18 mouse cellular contexts compared by ENCODE assay signal in genomic region chr10:79672088-79672455, GRCm38 (mm10). TPM values are rescaled to one million over a fixed set of nuclear protein-coding genes. Genes with fewer than 3 reads are reported as not detected.
DNase-seq lines count a peak whose midpoint lies in the region; ATAC-seq and TF ChIP-seq lines count a peak whose summit lies in the region.
"Had no signal": no experiment of that assay in that cellular context is flagged by ENCODE, and none has a peak within 500 bp of the region (broad histone marks: within the 10 kb centered on the region; RNA-seq: fewer than 3 reads in every experiment).

No protein-coding gene starts in this region.

- H3K27ac ChIP-seq in hindbrain, postnatal 0 days: no peak overlapping the region
- no peak overlapping the region for H3K27ac ChIP-seq in hindbrain, embryonic 13.5 days
- H3K27ac ChIP-seq in intestine, embryonic 15.5 days: peak overlapping the region; percentile 65; the same call in 1 of the 2 replicates
- H3K27ac ChIP-seq: limb, embryonic 12.5 days had no signal

- no peak overlapping the region for H3K9ac ChIP-seq in hindbrain, postnatal 0 days (replicated peaks; ENCODE audit: low read length)
- H3K9ac ChIP-seq in hindbrain, embryonic 13.5 days: no peak overlapping the region
- H3K9ac ChIP-seq in intestine, embryonic 15.5 days: no peak overlapping the region
- H3K9ac ChIP-seq: limb, embryonic 12.5 days had no signal

- ATAC-seq in hindbrain, postnatal 0 days: no peak
- no peak for ATAC-seq in hindbrain, embryonic 13.5 days (ENCODE audit: low FRiP score)
- no peak for ATAC-seq in intestine, embryonic 15.5 days
- ATAC-seq in megakaryocyte-erythroid progenitor cell, adult 5-6 weeks (replicated peaks; ENCODE audit: low FRiP score, low TSS enrichment, poor library complexity, severe bottlenecking): no peak; the same call in 1 of the 2 replicates
- ATAC-seq: inflammation-experienced regulatory T-cells, adult 6 months had no signal

- TF ChIP-seq POLR2A in lung, adult 2 months (IDR thresholded peaks at IDR 0.05; ENCODE audit: borderline replicate concordance, extremely low read depth, low read depth, low read length): no peak

- H3K9me3 ChIP-seq in hindbrain, postnatal 0 days (ENCODE audit: low read length): no peaks in the 10 kb centered on the region
- H3K9me3 ChIP-seq in hindbrain, embryonic 13.5 days: no peaks in the 10 kb centered on the region
- H3K9me3 ChIP-seq in intestine, embryonic 15.5 days: no peaks in the 10 kb centered on the region
- H3K9me3 ChIP-seq: limb, embryonic 12.5 days had no signal

- H3K36me3 ChIP-seq in hindbrain, postnatal 0 days (ENCODE audit: insufficient read depth, low read length): peaks cover 8% of the 10 kb centered on the region; the same call in 1 of the 2 replicates
- H3K36me3 ChIP-seq in hindbrain, embryonic 13.5 days: peaks cover 37% of the 10 kb centered on the region
- H3K36me3 ChIP-seq in intestine, embryonic 15.5 days: no peaks in the 10 kb centered on the region

- no peak overlapping the region for H3K4me2 ChIP-seq in hindbrain, postnatal 0 days (ENCODE audit: low read depth, low read length)
- no peak overlapping the region for H3K4me2 ChIP-seq in hindbrain, embryonic 13.5 days
- peak overlapping the region; percentile 74; the same call in 1 of the 2 replicates for H3K4me2 ChIP-seq in intestine, embryonic 15.5 days (replicated peaks)
- H3K4me2 ChIP-seq: limb, embryonic 12.5 days had no signal

- TF ChIP-seq CTCF in hindbrain, postnatal 0 days (IDR thresholded peaks at IDR 0.05; ENCODE audit: low read depth): peak; percentile 50
- 0 out of 2 replicates have a peak, but pooled peaks have one; percentile 3 for TF ChIP-seq CTCF in lung, adult 2 months (IDR thresholded peaks at IDR 0.05; ENCODE audit: insufficient read depth, low read length)

- no peaks in the 10 kb centered on the region for H3K27me3 ChIP-seq in hindbrain, postnatal 0 days (ENCODE audit: insufficient read depth, low read length)
- H3K27me3 ChIP-seq in hindbrain, embryonic 13.5 days: no peaks in the 10 kb centered on the region
- no peaks in the 10 kb centered on the region for H3K27me3 ChIP-seq in intestine, embryonic 15.5 days (replicated peaks)
- H3K27me3 ChIP-seq: limb, embryonic 12.5 days had no signal

- DNase-seq in hindbrain, postnatal 0 days (ENCODE audit: low spot score): no peak
- no peak for DNase-seq in lung, adult 2 months
- DNase-seq in lung, postnatal 4 days: no peak
- peak; percentile 76 for DNase-seq in ES-CJ7 (ENCODE audit: low read depth, low spot score)
- DNase-seq: lung, postnatal 14 days; right cerebral cortex, postnatal 14 days; thymus, adult 2 months had no signal

- H3K4me1 ChIP-seq in hindbrain, postnatal 0 days (ENCODE audit: insufficient read depth, low read length): peaks cover 15% of the 10 kb centered on the region; the same call in 1 of the 2 replicates
- H3K4me1 ChIP-seq in hindbrain, embryonic 13.5 days (replicated peaks): peaks cover 31% of the 10 kb centered on the region
- peaks cover 3% of the 10 kb centered on the region; the same call in 1 of the 2 replicates for H3K4me1 ChIP-seq in lung, adult 2 months (ENCODE audit: control insufficient read depth, insufficient read depth, low read length)
- peaks cover 19% of the 10 kb centered on the region for H3K4me1 ChIP-seq in intestine, embryonic 15.5 days (replicated peaks)

- WGBS in hindbrain, postnatal 0 days: 53% methylated on average over 3 of the region's 3 CpGs
- WGBS in hindbrain, embryonic 13.5 days: 67% methylated on average over 3 of the region's 3 CpGs
- 60% methylated on average over 3 of the region's 3 CpGs for WGBS in lung, adult 2 months
- WGBS in intestine, embryonic 15.5 days: 51% methylated on average over 3 of the region's 3 CpGs

- no peak overlapping the region for H3K4me3 ChIP-seq in hindbrain, postnatal 0 days (ENCODE audit: low read length)
- no peak overlapping the region for H3K4me3 ChIP-seq in hindbrain, embryonic 13.5 days
- H3K4me3 ChIP-seq in lung, adult 2 months (replicated peaks; ENCODE audit: extremely low read depth, low read depth, low read length): no peak overlapping the region
- no peak overlapping the region for H3K4me3 ChIP-seq in intestine, embryonic 15.5 days (replicated peaks)
- H3K4me3 ChIP-seq: limb, embryonic 12.5 days had no signal

RNA-seq across cellular contexts. Expression of gene Tpgs1, which starts 2.9 kb away (rescaled TPM):
- total RNA-seq in hindbrain, postnatal 0 days (2014; rRNA removed): 117 and 135 TPM in 2 replicates
- 132 and 133 TPM in 2 replicates for polyA plus RNA-seq in hindbrain, postnatal 0 days (2015; fragmentation: Nextera tagmentation; extraction: Ambion mirVana)
- polyA plus RNA-seq in hindbrain, embryonic 13.5 days (2015; fragmentation: Nextera tagmentation; extraction: Ambion mirVana): 86.5 and 93.4 TPM in 2 replicates
- polyA plus RNA-seq in lung, adult 2 months (2012; rRNA removed): 70.4 and 84.7 TPM in 2 replicates
- polyA plus RNA-seq in intestine, embryonic 15.5 days (2015; fragmentation: Nextera tagmentation; extraction: Ambion mirVana): 62.8 and 63.0 TPM in 2 replicates
- 8.5 and 10.8 TPM in 2 replicates for total RNA-seq in megakaryocyte-erythroid progenitor cell, adult 5-6 weeks (2014; fragmentation: Nextera tagmentation)
- total RNA-seq in megakaryocyte-erythroid progenitor cell, adult 5-6 weeks (2017): 2.9 and 4.1 TPM in 2 replicates

RNA-seq across cellular contexts. Expression of gene Madcam1, which starts 7.7 kb away (rescaled TPM):
- total RNA-seq in hindbrain, postnatal 0 days (2014; rRNA removed): 0.90 and 2.1 TPM in 2 replicates
- 0.98 and 1.4 TPM in 2 replicates for polyA plus RNA-seq in hindbrain, postnatal 0 days (2015; fragmentation: Nextera tagmentation; extraction: Ambion mirVana)
- polyA plus RNA-seq in hindbrain, embryonic 13.5 days (2015; fragmentation: Nextera tagmentation; extraction: Ambion mirVana): 0.87 and 0.88 TPM in 2 replicates
- 0.13 TPM in 1 of 2 replicates, not detected in the other for polyA plus RNA-seq in lung, adult 2 months (2012; rRNA removed)
- 23.6 and 28.6 TPM in 2 replicates for polyA plus RNA-seq in intestine, embryonic 15.5 days (2015; fragmentation: Nextera tagmentation; extraction: Ambion mirVana)
- not detected in 2 replicates for total RNA-seq in megakaryocyte-erythroid progenitor cell, adult 5-6 weeks (2014; fragmentation: Nextera tagmentation)
- not detected in 2 replicates for total RNA-seq in megakaryocyte-erythroid progenitor cell, adult 5-6 weeks (2017)
- total RNA-seq: granulocyte monocyte progenitor cell, adult 5-6 weeks; layer of hippocampus, postnatal 25 days; MEL had no signal
- polyA plus RNA-seq: inflammation-experienced regulatory T-cells, adult 6 months had no signal

RNA-seq across cellular contexts. Expression of gene Cdc34, which starts 9.9 kb away (rescaled TPM):
- 65.1 and 76.7 TPM in 2 replicates for total RNA-seq in hindbrain, postnatal 0 days (2014; rRNA removed)
- polyA plus RNA-seq in hindbrain, postnatal 0 days (2015; fragmentation: Nextera tagmentation; extraction: Ambion mirVana): 69.8 and 71.3 TPM in 2 replicates
- polyA plus RNA-seq in hindbrain, embryonic 13.5 days (2015; fragmentation: Nextera tagmentation; extraction: Ambion mirVana): 92.7 and 100 TPM in 2 replicates
- polyA plus RNA-seq in lung, adult 2 months (2012; rRNA removed): 112 and 121 TPM in 2 replicates
- 137 and 144 TPM in 2 replicates for polyA plus RNA-seq in intestine, embryonic 15.5 days (2015; fragmentation: Nextera tagmentation; extraction: Ambion mirVana)
- 134 and 152 TPM in 2 replicates for total RNA-seq in megakaryocyte-erythroid progenitor cell, adult 5-6 weeks (2014; fragmentation: Nextera tagmentation)
- 128 and 236 TPM in 2 replicates for total RNA-seq in megakaryocyte-erythroid progenitor cell, adult 5-6 weeks (2017)

RNA-seq across cellular contexts. Expression of gene Gzmm, which starts 16.7 kb away (rescaled TPM):
- 0.22 and 0.63 TPM in 2 replicates for total RNA-seq in hindbrain, postnatal 0 days (2014; rRNA removed)
- polyA plus RNA-seq in hindbrain, postnatal 0 days (2015; fragmentation: Nextera tagmentation; extraction: Ambion mirVana): 1.2 TPM in 2 replicates
- polyA plus RNA-seq in hindbrain, embryonic 13.5 days (2015; fragmentation: Nextera tagmentation; extraction: Ambion mirVana): 1.1 and 1.4 TPM in 2 replicates
- 1.5 and 1.6 TPM in 2 replicates for polyA plus RNA-seq in lung, adult 2 months (2012; rRNA removed)
- polyA plus RNA-seq in intestine, embryonic 15.5 days (2015; fragmentation: Nextera tagmentation; extraction: Ambion mirVana): 0.52 and 0.76 TPM in 2 replicates
- 1.7 and 1.8 TPM in 2 replicates for total RNA-seq in megakaryocyte-erythroid progenitor cell, adult 5-6 weeks (2014; fragmentation: Nextera tagmentation)
- 1.7 and 2.4 TPM in 2 replicates for total RNA-seq in megakaryocyte-erythroid progenitor cell, adult 5-6 weeks (2017)
- total RNA-seq: granulocyte monocyte progenitor cell, adult 5-6 weeks had no signal

RNA-seq across cellular contexts. Expression of gene Odf3l2, which starts 26.5 kb away (rescaled TPM):
- total RNA-seq in hindbrain, postnatal 0 days (2014; rRNA removed): 0.42 and 2.0 TPM in 2 replicates
- polyA plus RNA-seq in hindbrain, postnatal 0 days (2015; fragmentation: Nextera tagmentation; extraction: Ambion mirVana): 0.60 and 0.71 TPM in 2 replicates
- not detected in 2 replicates for polyA plus RNA-seq in hindbrain, embryonic 13.5 days (2015; fragmentation: Nextera tagmentation; extraction: Ambion mirVana)
- polyA plus RNA-seq in lung, adult 2 months (2012; rRNA removed): not detected in 2 replicates
- not detected in 2 replicates for polyA plus RNA-seq in intestine, embryonic 15.5 days (2015; fragmentation: Nextera tagmentation; extraction: Ambion mirVana)
- not detected in 2 replicates for total RNA-seq in megakaryocyte-erythroid progenitor cell, adult 5-6 weeks (2014; fragmentation: Nextera tagmentation)
- total RNA-seq in megakaryocyte-erythroid progenitor cell, adult 5-6 weeks (2017): not detected in 2 replicates
- total RNA-seq: granulocyte monocyte progenitor cell, adult 5-6 weeks; MEL; midbrain, postnatal 0 days had no signal
- polyA plus RNA-seq: heart, postnatal 0 days; inflammation-experienced regulatory T-cells, adult 6 months; limb, embryonic 12.5 days; neural tube, embryonic 14.5 days had no signal

Comparison
In these comparisons a context has a peak if more than half of its experiments do, and no peak if none do; other contexts are left out.
1. RNA of gene Madcam1, which starts 7.7 kb away (polyA plus RNA-seq): 23.6 to 28.6 TPM in intestine, embryonic 15.5 days; 0.98 to 1.4 TPM in hindbrain, postnatal 0 days, 0.87 to 0.88 TPM in hindbrain, embryonic 13.5 days and 0.13 TPM in lung, adult 2 months; every median in the first group is over 10 times any median in the second.